Mouse (Mus musculus) CD4-positive naive resting alpha-beta T cell, adult 76 days (primary cell): ENCODE results near the gene Ogdhl. TPM values are rescaled to one million over a fixed set of nuclear protein-coding genes. Genes with fewer than 3 reads are reported as not detected.

Experiments used
- total RNA-seq: library from RNA; stranded (reverse); gene quantifications from one replicate; pipeline ENCODE4 v1.2.4, GENCODE M21; 2023

Ogdhl gene
- total RNA-seq: 0.35 TPM

DNA sequence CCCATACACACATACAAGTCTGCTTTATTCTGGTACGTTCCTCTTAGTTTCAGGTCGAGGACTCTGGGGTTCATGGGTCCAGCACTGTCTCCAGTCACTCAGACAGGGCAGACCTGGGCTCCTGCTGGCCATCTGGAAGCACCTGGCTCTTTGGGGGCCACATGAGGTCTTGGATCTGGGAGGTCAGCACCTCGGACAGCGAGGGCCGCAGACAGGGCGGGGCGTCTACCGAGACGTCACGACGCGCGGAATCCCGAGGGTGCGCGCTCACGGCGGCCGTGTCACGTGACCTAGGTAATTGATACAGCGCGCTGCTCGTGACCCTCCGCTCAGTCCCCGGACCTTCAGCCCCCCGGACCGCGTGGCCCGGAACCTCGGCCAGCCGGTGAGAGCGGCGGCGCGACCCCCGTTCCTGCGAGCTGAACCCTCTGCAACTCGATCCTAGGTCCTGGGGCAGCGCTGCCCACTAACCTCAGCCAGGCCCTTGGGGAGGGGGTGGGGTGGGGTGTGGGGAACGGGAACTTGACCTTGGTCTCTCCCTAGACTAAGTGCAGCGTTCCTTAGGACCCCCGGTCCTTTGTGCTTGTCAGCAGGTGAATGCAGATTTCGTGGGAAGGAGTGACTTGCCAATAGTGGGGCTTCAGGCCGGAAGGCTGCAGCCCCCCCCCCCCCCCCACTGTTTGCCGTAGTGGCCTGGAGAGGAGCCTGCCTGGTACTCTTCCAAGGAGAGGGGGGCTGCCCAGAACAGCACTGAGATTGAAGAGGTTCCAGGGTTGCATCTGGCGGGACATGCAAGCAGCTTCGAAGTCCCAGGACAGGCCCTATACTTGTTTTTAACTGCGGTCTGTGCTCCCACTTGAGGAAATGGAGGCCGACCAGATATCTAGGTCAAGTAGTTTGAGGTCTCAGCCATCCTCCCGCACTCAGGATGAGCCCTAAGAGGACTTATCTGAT is at the start of gene Ogdhl:
Gene Ogdhl (plus strand): TSS at position 288 of the 954 bp plus-strand sequence.

DNA sequence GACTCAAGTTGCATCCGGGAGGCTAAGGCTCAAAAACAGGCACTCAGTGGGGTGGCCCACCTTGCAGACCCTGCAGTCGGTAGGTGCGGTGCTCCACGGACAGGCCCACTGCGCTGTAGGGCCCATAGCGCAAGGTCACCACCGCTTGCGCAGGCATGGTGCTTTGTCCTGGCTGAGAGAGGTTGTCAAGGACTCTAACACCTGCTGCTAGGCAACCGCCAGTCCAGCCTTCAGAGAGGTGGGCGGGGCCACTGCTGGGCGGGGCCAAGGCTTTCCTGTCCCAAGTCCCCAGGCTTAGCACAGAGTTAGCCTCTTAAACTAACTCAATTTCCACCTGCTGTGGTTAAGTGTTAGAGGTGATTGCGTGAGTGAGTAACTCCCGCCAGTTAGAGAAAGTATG is 66.4 kb downstream of the Ogdhl start, which contains the start of gene 1700024G13Rik:
Gene 1700024G13Rik (minus strand): TSS at position 196 of the 400 bp plus-strand sequence.

Other genes with a start within 250 kb of the Ogdhl start
- gene Oxnad1, start 236.6 kb upstream of the Ogdhl start, total RNA-seq: 8.9 TPM
- gene Dph3, start 236.3 kb upstream of the Ogdhl start, total RNA-seq: 51.6 TPM
- gene Msmb, start 180.0 kb upstream of the Ogdhl start, total RNA-seq: not detected
- gene Ncoa4, start 162.2 kb upstream of the Ogdhl start, total RNA-seq: 95.6 TPM
- gene Timm23, start 120.1 kb upstream of the Ogdhl start, total RNA-seq: 106 TPM
- 67.7 TPM for gene Parg, start 120.1 kb upstream of the Ogdhl start, total RNA-seq
- gene 1700024G13Rik, start 66.4 kb downstream of the Ogdhl start, total RNA-seq: not detected
- not detected for gene Slc18a3, start 142.8 kb downstream of the Ogdhl start, total RNA-seq
- not detected for gene Chat, start 144.0 kb downstream of the Ogdhl start, total RNA-seq
- 60.1 TPM for gene Ercc6, start 191.5 kb downstream of the Ogdhl start, total RNA-seq